Mouse (Mus musculus) lung, embryonic 14.5 days (tissue): ENCODE data around the gene M1ap. TPM values are rescaled to one million over a fixed set of nuclear protein-coding genes. Genes with fewer than 3 reads are reported as not detected.

Experiments used
- ATAC-seq: fragments of 200-750 bp; cut with Nextera tagmentation; 2 replicates; pipeline ENCODE4 v1.8.0; 2017; ENCODE audit warnings: mild to moderate bottlenecking, moderate TSS enrichment, moderate library complexity; ENCODE audit not compliant: insufficient read depth
- DNase-seq: peaks from one replicate; pipeline ENCODE4 v3.0.0-alpha.2; 2015
- H3K27ac ChIP-seq: fragments of 300-500 bp; sonication (generic); 2 replicates; pipeline ENCODE4 v1.5.1; 2014; ENCODE audit warnings: low read depth, mild to moderate bottlenecking, moderate library complexity
- H3K27me3 ChIP-seq: fragments of 300-500 bp; sonication (generic); 2 replicates; pipeline ENCODE4 v1.6.1; 2014; ENCODE audit warnings: low read length, control low read depth; ENCODE audit not compliant: insufficient read depth
- H3K36me3 ChIP-seq: fragments of 300-500 bp; sonication (generic); 2 replicates; pipeline ENCODE4 v1.6.1; 2014; ENCODE audit warnings: control low read depth; ENCODE audit not compliant: insufficient read depth
- H3K4me1 ChIP-seq: fragments of 300-500 bp; sonication (generic); 2 replicates; pipeline ENCODE4 v1.6.1; 2014; ENCODE audit warnings: antibody characterized with exemption, control low read depth; ENCODE audit not compliant: insufficient read depth
- H3K4me2 ChIP-seq: fragments of 300-500 bp; sonication (generic); 2 replicates; pipeline ENCODE4 v1.6.1; 2014; ENCODE audit warnings: mild to moderate bottlenecking
- H3K4me3 ChIP-seq: fragments of 300-500 bp; sonication (generic); 2 replicates; pipeline ENCODE4 v1.5.1; 2014; ENCODE audit warnings: low read depth, low read length
- H3K9ac ChIP-seq: fragments of 300-500 bp; sonication (generic); 2 replicates; pipeline ENCODE4 v1.6.1; 2014
- H3K9me3 ChIP-seq: fragments of 300-500 bp; sonication (generic); 2 replicates; pipeline ENCODE4 v1.6.1; 2016; ENCODE audit warnings: low read depth, low read length, control low read depth
- CTCF ChIP-seq: IDR thresholded peaks from 2 replicates; pipeline ENCODE4 v1.5.1; 2016; ENCODE audit warnings: antibody characterized with exemption, low read depth
- WGBS: fragments of 180-500 bp; shearing (Covaris S2); extraction: QIAGEN DNeasy Blood & Tissue Kit; methylation state at CpG from one replicate; pipeline ENCODE4 v1.1.7; 2014; 5-methylcytosine and 5-hydroxymethylcytosine counted together
- polyA plus RNA-seq: library from polyadenylated mRNA; unstranded; fragments of >200 nt; fragmentation: Nextera tagmentation; extraction: Ambion mirVana; gene quantifications from 2 replicates; pipeline ENCODE4 v1.2.1, GENCODE M21; 2014

Gene M1ap
- polyA plus RNA-seq, 1 experiment from 2014 or later, result 1.1 TPM

DNA sequence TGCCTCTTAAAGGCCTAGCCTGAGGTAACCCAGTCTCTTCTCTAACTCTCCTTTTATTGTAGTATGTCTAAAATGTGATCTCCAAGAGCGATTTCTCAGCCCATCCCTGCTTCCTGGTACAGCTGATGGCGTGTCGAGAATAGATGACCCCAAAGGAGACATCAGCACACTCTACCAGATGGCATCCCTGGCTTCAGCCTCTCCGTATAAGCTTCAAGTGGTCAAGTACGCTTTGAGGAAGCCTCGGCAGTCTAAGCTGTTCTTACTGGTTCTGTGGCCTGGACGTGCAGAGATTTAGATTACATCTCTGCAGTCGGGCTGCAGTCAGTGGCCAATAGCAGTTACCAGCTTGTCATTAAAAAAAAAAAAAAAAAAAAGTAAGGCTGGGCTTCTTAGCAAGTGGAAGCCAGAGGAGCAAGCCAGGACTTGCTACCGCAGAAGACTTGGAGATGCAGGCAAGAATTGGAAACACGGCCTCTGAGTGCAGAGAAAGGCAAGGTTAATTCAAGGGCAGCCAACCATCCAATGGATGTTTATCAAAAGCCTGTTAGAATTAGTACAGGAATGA is 58.8 kb downstream of the M1ap start:
- Histone ChIP-seq H3K4me1 (peaks cover 5% of the 10 kb centered on the region; the same call in 1 of the 2 replicates), H3K4me2 (no peak overlapping the region), H3K4me3 (no peak overlapping the region), H3K27ac (0 out of 2 replicates have a peak overlapping the region, but pooled peaks have one; percentile 8), H3K9me3 (no peaks in the 10 kb centered on the region), H3K9ac (no peak overlapping the region), H3K27me3 (no peaks in the 10 kb centered on the region), H3K36me3 (no peaks in the 10 kb centered on the region)
- 71% methylated on average over 10 of the region's 10 CpGs for WGBS
- TF ChIP-seq CTCF, result no peak
- DNase-seq, result no peak
- no peak for ATAC-seq

DNA sequence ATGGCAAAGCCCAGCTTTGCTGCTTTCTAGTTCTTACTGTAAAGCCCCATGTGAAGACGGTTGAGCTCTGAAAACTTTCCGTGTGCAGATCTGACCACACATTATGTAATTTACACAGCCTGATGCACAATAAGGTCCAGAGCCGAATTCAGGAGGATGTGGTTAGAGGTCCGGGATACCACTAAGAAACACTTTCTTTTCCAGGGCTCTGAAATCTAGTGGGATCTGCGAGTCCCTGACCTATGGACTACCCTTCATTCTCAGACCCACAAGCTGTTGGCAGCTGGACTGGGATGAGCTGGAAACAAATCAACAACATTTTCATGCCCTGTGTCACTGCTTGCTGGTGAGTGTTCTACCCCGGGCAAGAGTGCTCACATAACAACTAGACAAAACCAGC is 59.4 kb downstream of the M1ap start:
- Histone ChIP-seq H3K4me3 (no peak overlapping the region), H3K4me2 (no peak overlapping the region), H3K27ac (no peak overlapping the region), H3K9ac (no peak overlapping the region), H3K9me3 (no peaks in the 10 kb centered on the region), H3K4me1 (peaks cover 5% of the 10 kb centered on the region; the same call in 1 of the 2 replicates), H3K27me3 (no peaks in the 10 kb centered on the region), H3K36me3 (no peaks in the 10 kb centered on the region)
- TF ChIP-seq CTCF, result no peak
- no peak for ATAC-seq
- no peak for DNase-seq
- WGBS, result 74% methylated on average over 6 of the region's 6 CpGs

DNA sequence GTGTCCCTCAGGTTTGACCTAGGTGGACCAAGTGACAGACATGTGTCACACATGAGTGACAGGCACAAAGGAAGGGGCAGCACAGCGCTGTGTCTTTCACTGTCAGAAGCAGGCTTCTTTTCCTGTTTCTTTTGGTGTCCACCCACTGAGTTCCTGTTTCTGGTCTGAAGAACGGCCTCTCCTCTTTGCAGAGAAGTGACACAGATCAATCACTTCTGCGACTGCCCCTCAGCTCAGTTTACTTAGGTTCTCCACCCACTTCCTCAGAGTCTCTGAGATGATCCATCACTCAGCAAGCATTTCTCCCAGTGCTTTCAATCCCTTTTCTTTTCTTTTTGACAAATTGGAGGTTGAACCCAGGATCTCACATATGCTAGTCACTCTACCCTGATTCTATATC is 62.0 kb downstream of the M1ap start:
- TF ChIP-seq CTCF, result no peak
- H3K27ac ChIP-seq, result no peak overlapping the region
- peaks cover 5% of the 10 kb centered on the region; the same call in 1 of the 2 replicates for H3K4me1 ChIP-seq
- no peak overlapping the region for H3K9ac ChIP-seq
- H3K36me3 ChIP-seq, result no peaks in the 10 kb centered on the region
- DNase-seq, result peak; percentile 39
- H3K4me3 ChIP-seq, result no peak overlapping the region
- 35% methylated on average over 3 of the region's 3 CpGs for WGBS
- no peak overlapping the region for H3K4me2 ChIP-seq
- H3K27me3 ChIP-seq, result no peaks in the 10 kb centered on the region
- no peaks in the 10 kb centered on the region for H3K9me3 ChIP-seq
- ATAC-seq, result no peak

DNA sequence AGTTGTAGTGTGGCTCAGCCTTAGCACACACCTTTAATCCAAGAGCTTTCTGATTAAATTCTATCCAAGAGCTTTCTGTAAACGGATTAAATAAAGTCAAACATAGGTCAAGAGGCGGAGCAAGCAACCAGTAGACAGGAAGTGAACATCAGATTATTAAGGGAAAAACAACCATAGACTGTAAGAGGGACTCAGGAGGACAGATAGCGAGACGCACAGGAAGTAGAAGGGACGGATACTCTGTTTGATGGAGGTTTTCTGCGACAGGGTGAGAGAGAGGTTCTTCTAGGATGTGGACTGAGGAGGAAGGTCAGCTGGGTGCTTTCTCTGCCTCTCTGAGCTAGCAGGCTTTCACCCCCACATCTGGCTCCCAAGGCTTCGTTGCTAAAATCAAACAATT is 63.3 kb downstream of the M1ap start:
- no peaks in the 10 kb centered on the region for H3K27me3 ChIP-seq
- no peak for ATAC-seq
- WGBS, result 29% methylated on average over 7 of the region's 7 CpGs
- no peak for TF ChIP-seq CTCF
- no peak overlapping the region for H3K4me3 ChIP-seq
- no peaks in the 10 kb centered on the region for H3K9me3 ChIP-seq
- no peak overlapping the region; the same call in 1 of the 2 replicates for H3K4me2 ChIP-seq
- H3K36me3 ChIP-seq, result no peaks in the 10 kb centered on the region
- no peak overlapping the region for H3K9ac ChIP-seq
- peak; percentile 6 for DNase-seq
- H3K27ac ChIP-seq, result no peak overlapping the region
- 0 out of 2 replicates have a peak, but pooled peaks cover 5% of the 10 kb centered on the region for H3K4me1 ChIP-seq

DNA sequence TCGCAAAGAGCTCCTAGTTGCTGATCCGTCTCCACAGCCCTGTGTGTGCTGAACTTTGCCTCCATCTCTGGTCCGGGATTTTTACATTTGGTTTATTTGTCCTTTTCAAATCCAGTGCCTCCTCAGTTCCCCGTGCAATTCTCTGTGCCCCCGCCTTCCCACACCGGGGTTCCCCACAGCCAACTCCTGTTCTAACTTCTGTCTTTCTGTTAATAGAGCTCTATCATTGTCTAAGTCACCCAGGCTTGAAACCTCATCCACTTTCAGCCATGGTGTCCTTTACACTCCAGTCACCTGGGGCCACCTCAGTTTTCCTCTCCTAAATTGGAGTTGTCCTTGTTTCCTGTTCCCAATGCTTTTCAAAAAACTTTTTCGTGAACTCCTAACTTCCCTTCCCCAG is 64.6 kb downstream of the M1ap start:
- no peak overlapping the region for H3K4me2 ChIP-seq
- no peaks in the 10 kb centered on the region for H3K27me3 ChIP-seq
- H3K9ac ChIP-seq, result no peak overlapping the region
- no peaks in the 10 kb centered on the region for H3K9me3 ChIP-seq
- DNase-seq (no peak), ATAC-seq (no peak)
- no peak overlapping the region for H3K4me3 ChIP-seq
- H3K4me1 ChIP-seq, result 0 out of 2 replicates have a peak, but pooled peaks cover 5% of the 10 kb centered on the region
- no peaks in the 10 kb centered on the region for H3K36me3 ChIP-seq
- WGBS, result 82% methylated on average over 7 of the region's 7 CpGs
- no peak overlapping the region for H3K27ac ChIP-seq
- no peak for TF ChIP-seq CTCF

DNA sequence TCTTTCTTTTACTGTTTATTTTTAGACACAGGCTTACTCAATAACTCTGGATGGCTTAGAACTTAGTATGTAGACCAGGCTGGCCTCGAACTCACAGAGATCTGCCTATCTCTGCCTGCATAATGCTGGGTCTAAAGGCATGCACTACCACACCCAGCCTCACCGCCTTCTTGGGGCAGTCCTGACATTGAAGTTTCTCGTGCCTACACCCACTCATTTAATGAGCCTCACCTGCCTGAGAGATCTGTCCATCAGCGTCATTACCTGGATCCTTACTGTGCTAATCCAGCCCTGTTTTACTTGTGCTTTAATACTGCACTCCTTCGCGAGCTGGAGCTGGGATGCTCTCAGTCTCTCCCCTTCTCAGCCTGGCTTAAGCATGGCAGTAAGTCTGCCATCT is 65.1 kb downstream of the M1ap start:
- H3K27me3 ChIP-seq, result no peaks in the 10 kb centered on the region
- 78% methylated on average over 6 of the region's 6 CpGs for WGBS
- no peaks in the 10 kb centered on the region for H3K9me3 ChIP-seq
- no peak overlapping the region for H3K4me3 ChIP-seq
- H3K4me2 ChIP-seq, result no peak overlapping the region
- ATAC-seq (no peak), DNase-seq (no peak)
- 0 out of 2 replicates have a peak, but pooled peaks cover 5% of the 10 kb centered on the region for H3K4me1 ChIP-seq
- no peak overlapping the region for H3K9ac ChIP-seq
- H3K36me3 ChIP-seq, result no peaks in the 10 kb centered on the region
- no peak for TF ChIP-seq CTCF
- H3K27ac ChIP-seq, result no peak overlapping the region

DNA sequence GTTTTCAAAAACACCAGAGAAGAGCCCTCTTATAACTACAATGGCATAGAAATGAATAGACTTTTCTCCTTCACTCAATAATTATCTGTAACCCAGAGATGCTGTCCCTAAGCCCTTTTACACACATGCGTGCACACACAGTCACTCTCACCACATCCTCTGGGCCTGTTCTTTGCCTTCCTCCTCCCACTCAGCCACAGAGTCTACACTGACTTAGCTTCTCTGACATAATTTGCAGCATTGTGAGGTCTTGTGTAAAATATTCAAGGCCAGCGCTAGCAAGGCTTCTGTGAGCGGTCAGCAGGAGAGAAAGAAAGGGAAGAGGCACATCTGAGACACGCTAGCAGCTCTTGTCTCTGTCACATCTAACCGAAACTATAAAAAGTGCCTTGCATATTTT is 66.7 kb downstream of the M1ap start:
- Histone ChIP-seq H3K4me2 (no peak overlapping the region), H3K9ac (no peak overlapping the region), H3K4me3 (no peak overlapping the region), H3K27ac (no peak overlapping the region; the same call in 1 of the 2 replicates), H3K27me3 (no peaks in the 10 kb centered on the region), H3K4me1 (0 out of 2 replicates have a peak, but pooled peaks cover 5% of the 10 kb centered on the region), H3K36me3 (no peaks in the 10 kb centered on the region), H3K9me3 (no peaks in the 10 kb centered on the region)
- ATAC-seq, result no peak
- no peak for TF ChIP-seq CTCF
- no peak for DNase-seq
- 70% methylated on average over 5 of the region's 5 CpGs for WGBS
